Mouse (Mus musculus): Measurements from ENCODE around the gene Reep1. TPM values are rescaled to one million over a fixed set of nuclear protein-coding genes. Genes with fewer than 3 reads are reported as not detected.

The Reep1 gene
- polyA plus RNA-seq, 1 experiment from 2014 or later, result 5.6 TPM

GRCm38 (mm10) chr6:71760073-71760472, 52.7 kb downstream of the Reep1 start:
- H3K4me2 ChIP-seq, result no peak overlapping the region
- H3K4me3 ChIP-seq, result no peak overlapping the region
- H3K36me3 ChIP-seq, result no peaks in the 10 kb centered on the region
- ATAC-seq, result no peak
- no peak overlapping the region for H3K9ac ChIP-seq
- no peaks in the 10 kb centered on the region for H3K27me3 ChIP-seq (replicated peaks)
- no peak overlapping the region for H3K27ac ChIP-seq
- WGBS (ENCODE audit: insufficient replicate concordance), result 72% methylated on average over 6 of the region's 6 CpGs
- H3K4me1 ChIP-seq, result peaks cover 4% of the 10 kb centered on the region; the same call in 1 of the 2 replicates
- H3K9me3 ChIP-seq (replicated peaks), result no peaks in the 10 kb centered on the region

GRCm38 (mm10) chr6:71767761-71768160, 60.4 kb downstream of the Reep1 start:
- Histone ChIP-seq H3K27ac (no peak overlapping the region), H3K9ac (no peak overlapping the region), H3K36me3 (no peaks in the 10 kb centered on the region), H3K4me1 (no peaks in the 10 kb centered on the region), H3K4me3 (no peak overlapping the region), H3K4me2 (no peak overlapping the region), H3K9me3 (replicated peaks) (no peaks in the 10 kb centered on the region; the same call in 1 of the 2 replicates), H3K27me3 (replicated peaks) (no peaks in the 10 kb centered on the region)
- no peak for ATAC-seq
- WGBS (ENCODE audit: insufficient replicate concordance), result 11% methylated on average over 4 of the region's 4 CpGs

GRCm38 (mm10) chr6:71769901-71770690, 62.7 kb downstream of the Reep1 start:
- Histone ChIP-seq H3K27me3 (replicated peaks) (no peaks in the 10 kb centered on the region), H3K4me1 (no peaks in the 10 kb centered on the region), H3K27ac (no peak overlapping the region), H3K9me3 (replicated peaks) (no peaks in the 10 kb centered on the region; the same call in 1 of the 2 replicates), H3K4me3 (no peak overlapping the region), H3K4me2 (no peak overlapping the region), H3K9ac (no peak overlapping the region), H3K36me3 (no peaks in the 10 kb centered on the region)
- WGBS (ENCODE audit: insufficient replicate concordance), result 75% methylated on average over 12 of the region's 12 CpGs
- no peak for ATAC-seq

GRCm38 (mm10) chr6:71770856-71771255, 63.5 kb downstream of the Reep1 start:
- 90% methylated on average over 4 of the region's 4 CpGs for WGBS (ENCODE audit: insufficient replicate concordance)
- no peaks in the 10 kb centered on the region; the same call in 1 of the 2 replicates for H3K9me3 ChIP-seq (replicated peaks)
- H3K4me3 ChIP-seq, result no peak overlapping the region
- no peaks in the 10 kb centered on the region for H3K27me3 ChIP-seq (replicated peaks)
- H3K4me2 ChIP-seq, result no peak overlapping the region
- no peak for ATAC-seq
- H3K9ac ChIP-seq, result no peak overlapping the region
- H3K27ac ChIP-seq, result no peak overlapping the region
- no peaks in the 10 kb centered on the region for H3K36me3 ChIP-seq
- no peaks in the 10 kb centered on the region for H3K4me1 ChIP-seq

GRCm38 (mm10) chr6:71771282-71771681, 63.9 kb downstream of the Reep1 start:
- 73% methylated on average over 4 of the region's 4 CpGs for WGBS (ENCODE audit: insufficient replicate concordance)
- Histone ChIP-seq H3K4me3 (no peak overlapping the region), H3K9me3 (replicated peaks) (no peaks in the 10 kb centered on the region; the same call in 1 of the 2 replicates), H3K36me3 (no peaks in the 10 kb centered on the region), H3K4me1 (no peaks in the 10 kb centered on the region), H3K9ac (no peak overlapping the region), H3K27me3 (replicated peaks) (no peaks in the 10 kb centered on the region), H3K27ac (no peak overlapping the region), H3K4me2 (no peak overlapping the region)
- ATAC-seq, result no peak

GRCm38 (mm10) chr6:71772156-71772555, 64.8 kb downstream of the Reep1 start:
- Histone ChIP-seq H3K27ac (no peak overlapping the region), H3K4me3 (no peak overlapping the region), H3K9me3 (replicated peaks) (no peaks in the 10 kb centered on the region; the same call in 1 of the 2 replicates), H3K9ac (no peak overlapping the region), H3K4me2 (no peak overlapping the region), H3K4me1 (no peaks in the 10 kb centered on the region), H3K36me3 (no peaks in the 10 kb centered on the region), H3K27me3 (replicated peaks) (no peaks in the 10 kb centered on the region)
- ATAC-seq, result no peak
- WGBS (ENCODE audit: insufficient replicate concordance), result 80% methylated on average over 6 of the region's 6 CpGs

- H3K4me2 ChIP-seq, result no peak overlapping the region
- H3K9ac ChIP-seq, result no peak overlapping the region
- H3K4me1 ChIP-seq, result no peaks in the 10 kb centered on the region
- no peaks in the 10 kb centered on the region; the same call in 1 of the 2 replicates for H3K9me3 ChIP-seq (replicated peaks)
- no peaks in the 10 kb centered on the region for H3K36me3 ChIP-seq
- 76% methylated on average over 7 of the region's 7 CpGs for WGBS (ENCODE audit: insufficient replicate concordance)
- H3K4me3 ChIP-seq, result no peak overlapping the region
- ATAC-seq, result no peak
- H3K27me3 ChIP-seq (replicated peaks), result no peaks in the 10 kb centered on the region
- H3K27ac ChIP-seq, result no peak overlapping the region
Observed at GRCm38 (mm10) chr6:71772636-71773208, 65.4 kb downstream of the Reep1 start.

- Histone ChIP-seq H3K4me2 (no peak overlapping the region), H3K36me3 (no peaks in the 10 kb centered on the region), H3K9me3 (replicated peaks) (no peaks in the 10 kb centered on the region), H3K4me1 (no peaks in the 10 kb centered on the region), H3K27me3 (replicated peaks) (no peaks in the 10 kb centered on the region), H3K27ac (no peak overlapping the region), H3K9ac (no peak overlapping the region), H3K4me3 (no peak overlapping the region)
- WGBS (ENCODE audit: insufficient replicate concordance), result 77% methylated on average over 5 of the region's 5 CpGs
- ATAC-seq, result no peak
Observed at GRCm38 (mm10) chr6:71778016-71778415, 70.7 kb downstream of the Reep1 start.

GRCm38 (mm10) chr6:71779831-71780230, 72.5 kb downstream of the Reep1 start:
- Histone ChIP-seq H3K4me3 (no peak overlapping the region), H3K9me3 (replicated peaks) (no peaks in the 10 kb centered on the region), H3K27ac (no peak overlapping the region), H3K9ac (no peak overlapping the region), H3K36me3 (no peaks in the 10 kb centered on the region), H3K4me2 (no peak overlapping the region), H3K4me1 (no peaks in the 10 kb centered on the region), H3K27me3 (replicated peaks) (no peaks in the 10 kb centered on the region)
- 57% methylated on average over 2 of the region's 2 CpGs for WGBS (ENCODE audit: insufficient replicate concordance)
- ATAC-seq, result no peak

- Histone ChIP-seq H3K9me3 (replicated peaks) (no peaks in the 10 kb centered on the region), H3K4me2 (no peak overlapping the region), H3K27me3 (replicated peaks) (no peaks in the 10 kb centered on the region), H3K4me1 (no peaks in the 10 kb centered on the region), H3K36me3 (no peaks in the 10 kb centered on the region), H3K9ac (no peak overlapping the region), H3K4me3 (no peak overlapping the region), H3K27ac (no peak overlapping the region)
- no peak for ATAC-seq
- 81% methylated on average over 7 of the region's 7 CpGs for WGBS (ENCODE audit: insufficient replicate concordance)
Observed at GRCm38 (mm10) chr6:71780431-71780830, 73.1 kb downstream of the Reep1 start.

GRCm38 (mm10) chr6:71783165-71783564, 75.8 kb downstream of the Reep1 start:
- no peak overlapping the region for H3K4me2 ChIP-seq
- H3K27ac ChIP-seq, result no peak overlapping the region
- ATAC-seq, result no peak
- H3K4me1 ChIP-seq, result peaks cover 9% of the 10 kb centered on the region; the same call in 1 of the 2 replicates
- H3K4me3 ChIP-seq, result no peak overlapping the region
- no peaks in the 10 kb centered on the region for H3K27me3 ChIP-seq (replicated peaks)
- no peaks in the 10 kb centered on the region for H3K9me3 ChIP-seq (replicated peaks)
- 86% methylated on average over 5 of the region's 5 CpGs for WGBS (ENCODE audit: insufficient replicate concordance)
- H3K9ac ChIP-seq, result no peak overlapping the region
- no peaks in the 10 kb centered on the region for H3K36me3 ChIP-seq

GRCm38 (mm10) chr6:71788348-71788747, 81.0 kb downstream of the Reep1 start:
- no peak overlapping the region for H3K27ac ChIP-seq
- no peaks in the 10 kb centered on the region for H3K9me3 ChIP-seq (replicated peaks)
- WGBS (ENCODE audit: insufficient replicate concordance), result 62% methylated on average over 9 of the region's 9 CpGs

More at GRCm38 (mm10) chr6:71788348-71788747, 81.0 kb downstream of the Reep1 start:
- H3K36me3 ChIP-seq, result no peaks in the 10 kb centered on the region
- H3K4me1 ChIP-seq, result peaks cover 9% of the 10 kb centered on the region; the same call in 1 of the 2 replicates
- no peak overlapping the region for H3K4me2 ChIP-seq
- no peak overlapping the region for H3K4me3 ChIP-seq
- no peak for ATAC-seq
- H3K9ac ChIP-seq, result no peak overlapping the region
- no peaks in the 10 kb centered on the region for H3K27me3 ChIP-seq (replicated peaks)
